Comparison of ENCODE assay signal across 9 mouse cellular contexts in the genomic region with DNA sequence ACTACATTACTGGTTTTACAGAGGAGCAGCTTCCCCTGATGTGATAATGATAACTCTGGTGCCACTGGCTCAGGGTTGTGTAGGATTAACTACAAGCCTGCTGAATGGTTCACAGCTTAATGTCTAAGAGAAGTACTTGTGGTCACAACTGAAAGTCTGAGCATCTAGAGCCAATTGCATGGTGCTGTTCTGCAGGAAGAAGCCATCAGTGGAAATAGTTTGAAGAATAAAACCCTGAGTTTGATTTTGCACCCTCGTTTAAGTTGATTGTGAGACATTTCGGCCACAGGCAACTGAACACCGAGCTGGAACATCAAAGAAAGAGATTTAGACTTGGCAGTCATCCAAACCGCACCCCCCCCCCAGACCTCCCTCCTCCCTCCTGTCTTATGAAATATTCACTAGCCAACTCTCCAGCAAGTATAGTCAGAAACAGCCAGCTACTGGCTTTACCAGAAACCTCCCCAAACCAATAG. TPM values are rescaled to one million over a fixed set of nuclear protein-coding genes. Genes with fewer than 3 reads are reported as not detected.
DNase-seq lines count a peak whose midpoint lies in the region; ATAC-seq and TF ChIP-seq lines count a peak whose summit lies in the region.
"Had no signal": no experiment of that assay in that cellular context is flagged by ENCODE, and none has a peak within 500 bp of the region (broad histone marks: within the 10 kb centered on the region; RNA-seq: fewer than 3 reads in every experiment).

No protein-coding gene starts in this region.

- no peaks in the 10 kb centered on the region for H3K36me3 ChIP-seq in hindbrain, embryonic 11.5 days (ENCODE audit: control insufficient read depth, insufficient read depth, low read length)
- H3K36me3 ChIP-seq in hindbrain, embryonic 16.5 days (ENCODE audit: control insufficient read depth, insufficient read depth, low read length) = no peaks in the 10 kb centered on the region
- no peaks in the 10 kb centered on the region for H3K36me3 ChIP-seq in stomach, postnatal 0 days (ENCODE audit: control insufficient read depth, insufficient read depth, low read length)
- H3K36me3 ChIP-seq in heart, embryonic 12.5 days = no peaks in the 10 kb centered on the region

- TF ChIP-seq EP300 in stomach, postnatal 0 days (optimal IDR thresholded peaks at IDR 0.05) = no peak

- no peak overlapping the region; the same call in 1 of the 2 replicates for H3K27ac ChIP-seq in hindbrain, embryonic 11.5 days (ENCODE audit: low read depth, low read length)
- H3K27ac ChIP-seq in hindbrain, embryonic 16.5 days (ENCODE audit: low read depth, low read length) = no peak overlapping the region
- H3K27ac ChIP-seq in stomach, postnatal 0 days (replicated peaks) = no peak overlapping the region
- no peak overlapping the region for H3K27ac ChIP-seq in heart, embryonic 12.5 days (ENCODE audit: poor library complexity, severe bottlenecking)

- H3K4me3 ChIP-seq in hindbrain, embryonic 11.5 days (ENCODE audit: low read depth, low read length) = no peak overlapping the region
- no peak overlapping the region for H3K4me3 ChIP-seq in hindbrain, embryonic 16.5 days (ENCODE audit: low read length)
- H3K4me3 ChIP-seq in stomach, postnatal 0 days (ENCODE audit: low read depth, low read length) = no peak overlapping the region
- no peak overlapping the region for H3K4me3 ChIP-seq in heart, embryonic 12.5 days
- H3K4me3 ChIP-seq: myocyte had no signal

- no peaks in the 10 kb centered on the region for H3K27me3 ChIP-seq in hindbrain, embryonic 11.5 days (ENCODE audit: control insufficient read depth, insufficient read depth, low read length)
- no peaks in the 10 kb centered on the region for H3K27me3 ChIP-seq in hindbrain, embryonic 16.5 days (replicated peaks; ENCODE audit: control insufficient read depth, insufficient read depth, low read length)
- no peaks in the 10 kb centered on the region for H3K27me3 ChIP-seq in stomach, postnatal 0 days (ENCODE audit: control insufficient read depth, insufficient read depth, low read length)
- H3K27me3 ChIP-seq in heart, embryonic 12.5 days (replicated peaks) = no peaks in the 10 kb centered on the region

- DNase-seq in hindbrain, embryonic 11.5 days (ENCODE audit: low spot score) = peak; percentile 44
- DNase-seq in thymus, postnatal 14 days = peak; percentile 48
- DNase-seq in thymus, postnatal 10 days (ENCODE audit: low spot score in 2 of 2) = no peak
- DNase-seq in stomach, postnatal 0 days (ENCODE audit: low spot score) = peak; percentile 40
- no peak for DNase-seq in ovary, adult 18-20 months (ENCODE audit: low spot score)

- no peaks in the 10 kb centered on the region for H3K9me3 ChIP-seq in hindbrain, embryonic 11.5 days (ENCODE audit: control insufficient read depth, low read length)
- no peaks in the 10 kb centered on the region for H3K9me3 ChIP-seq in hindbrain, embryonic 16.5 days (ENCODE audit: control insufficient read depth, low read length)
- H3K9me3 ChIP-seq in stomach, postnatal 0 days (ENCODE audit: control insufficient read depth, low read length) = no peaks in the 10 kb centered on the region
- no peaks in the 10 kb centered on the region for H3K9me3 ChIP-seq in heart, embryonic 12.5 days (replicated peaks)

- TF ChIP-seq CTCF in stomach, postnatal 0 days (IDR thresholded peaks at IDR 0.05; ENCODE audit: low read depth) = no peak

- no peak overlapping the region for H3K9ac ChIP-seq in hindbrain, embryonic 11.5 days (ENCODE audit: low read depth, low read length)
- no peak overlapping the region for H3K9ac ChIP-seq in hindbrain, embryonic 16.5 days (ENCODE audit: low read depth, low read length)
- no peak overlapping the region for H3K9ac ChIP-seq in stomach, postnatal 0 days (ENCODE audit: low read length)
- H3K9ac ChIP-seq in heart, embryonic 12.5 days = no peak overlapping the region

- 39% methylated on average over 4 of the region's 4 CpGs for WGBS in hindbrain, embryonic 11.5 days
- WGBS in hindbrain, embryonic 16.5 days = 20% methylated on average over 4 of the region's 4 CpGs
- 16% methylated on average over 4 of the region's 4 CpGs for WGBS in stomach, postnatal 0 days
- 29% methylated on average over 4 of the region's 4 CpGs for WGBS in heart, embryonic 12.5 days

- no peak overlapping the region for H3K4me2 ChIP-seq in hindbrain, embryonic 11.5 days (replicated peaks; ENCODE audit: low read depth, low read length)
- no peak overlapping the region for H3K4me2 ChIP-seq in hindbrain, embryonic 16.5 days (ENCODE audit: low read length)
- H3K4me2 ChIP-seq in stomach, postnatal 0 days (replicated peaks; ENCODE audit: low read depth) = no peak overlapping the region
- no peak overlapping the region; the same call in 1 of the 2 replicates for H3K4me2 ChIP-seq in heart, embryonic 12.5 days

- ATAC-seq in hindbrain, embryonic 11.5 days (ENCODE audit: low FRiP score) = 0 out of 2 replicates have a peak, but pooled peaks have one; percentile 45
- no peak for ATAC-seq in hindbrain, embryonic 16.5 days
- peak; percentile 84 for ATAC-seq in inflammation-experienced regulatory T-cells, adult 6 months
- ATAC-seq in stomach, postnatal 0 days (ENCODE audit: low FRiP score, low TSS enrichment) = no peak
- no peak for ATAC-seq in heart, embryonic 12.5 days (ENCODE audit: insufficient number of reproducible peaks, low FRiP score)

- H3K4me1 ChIP-seq in hindbrain, embryonic 11.5 days (replicated peaks; ENCODE audit: control insufficient read depth, insufficient read depth, low read length) = no peaks in the 10 kb centered on the region
- H3K4me1 ChIP-seq in hindbrain, embryonic 16.5 days (ENCODE audit: control insufficient read depth, insufficient read depth, low read depth, low read length) = peaks cover 3% of the 10 kb centered on the region
- no peaks in the 10 kb centered on the region for H3K4me1 ChIP-seq in stomach, postnatal 0 days (replicated peaks; ENCODE audit: control insufficient read depth, insufficient read depth)
- peaks cover 14% of the 10 kb centered on the region for H3K4me1 ChIP-seq in heart, embryonic 12.5 days (replicated peaks)

RNA-seq across cellular contexts. Expression of gene Insl5, which starts 19.7 kb away (rescaled TPM):
- 0.69 TPM in 1 of 2 replicates, not detected in the other for polyA plus RNA-seq in hindbrain, embryonic 11.5 days (2014; fragmentation: Nextera tagmentation; extraction: Ambion mirVana)
- 0.32 and 0.69 TPM in 2 replicates for polyA plus RNA-seq in hindbrain, embryonic 16.5 days (2015; fragmentation: Nextera tagmentation; extraction: Ambion mirVana)
- not detected for polyA plus RNA-seq in inflammation-experienced regulatory T-cells, adult 6 months (2017; shearing (Covaris generic))
- not detected in 2 replicates for polyA plus RNA-seq in stomach, postnatal 0 days (2015; fragmentation: Nextera tagmentation; extraction: Ambion mirVana)
- not detected in 2 replicates for polyA plus RNA-seq in heart, embryonic 12.5 days (2016; fragmentation: Nextera tagmentation; extraction: Ambion mirVana)
- polyA plus RNA-seq: myocyte had no signal

RNA-seq across cellular contexts. Expression of gene Tctex1d1, which starts 28.6 kb away (rescaled TPM):
- 2.6 and 3.8 TPM in 2 replicates for polyA plus RNA-seq in hindbrain, embryonic 11.5 days (2014; fragmentation: Nextera tagmentation; extraction: Ambion mirVana)
- polyA plus RNA-seq in hindbrain, embryonic 16.5 days (2015; fragmentation: Nextera tagmentation; extraction: Ambion mirVana) = 2.8 and 3.3 TPM in 2 replicates
- polyA plus RNA-seq in inflammation-experienced regulatory T-cells, adult 6 months (2017; shearing (Covaris generic)) = under 1 TPM in 1 of 3 experiments, not detected in 2; 0.58 TPM
- 1.6 and 2.6 TPM in 2 replicates for polyA plus RNA-seq in stomach, postnatal 0 days (2015; fragmentation: Nextera tagmentation; extraction: Ambion mirVana)
- not detected in 2 replicates for polyA plus RNA-seq in heart, embryonic 12.5 days (2016; fragmentation: Nextera tagmentation; extraction: Ambion mirVana)
- polyA plus RNA-seq: myocyte had no signal

Comparison
In these comparisons a context has a peak if more than half of its experiments do, and no peak if none do; other contexts are left out.
1. ATAC-seq: peak in hindbrain, embryonic 11.5 days (single experiment) and inflammation-experienced regulatory T-cells, adult 6 months (single experiment); none in hindbrain, embryonic 16.5 days (single experiment), stomach, postnatal 0 days (single experiment) and heart, embryonic 12.5 days (single experiment).
2. DNase-seq: peak in hindbrain, embryonic 11.5 days (single experiment), thymus, postnatal 14 days (single experiment) and stomach, postnatal 0 days (single experiment); none in thymus, postnatal 10 days (0 of 2) and ovary, adult 18-20 months (single experiment).